Mouse (Mus musculus) heart, embryonic 16.5 days (tissue): ENCODE results near the gene B9d1. TPM values are rescaled to one million over a fixed set of nuclear protein-coding genes. Genes with fewer than 3 reads are reported as not detected.

Experiments
- ATAC-seq: fragments of 200-750 bp; cut with Nextera tagmentation; replicated peaks from 2 replicates; pipeline ENCODE4 v1.8.0; 2017; ENCODE audit warnings: moderate number of reproducible peaks; ENCODE audit not compliant: insufficient read depth, low FRiP score; ENCODE audit errors: extremely low read depth
- H3K27ac ChIP-seq: fragments of 300-500 bp; sonication (generic); 2 replicates; pipeline ENCODE4 v1.5.1; 2014; ENCODE audit warnings: mild to moderate bottlenecking, low read length, control low read depth, moderate library complexity
- H3K27me3 ChIP-seq: fragments of 300-500 bp; sonication (generic); 2 replicates; pipeline ENCODE4 v1.6.1; 2014; ENCODE audit warnings: low read length, mixed read lengths; ENCODE audit not compliant: control insufficient read depth, insufficient read depth
- H3K36me3 ChIP-seq: fragments of 300-500 bp; sonication (generic); 2 replicates; pipeline ENCODE4 v1.6.1; 2014; ENCODE audit not compliant: control insufficient read depth, insufficient read depth
- H3K4me1 ChIP-seq: fragments of 300-500 bp; sonication (generic); 2 replicates; pipeline ENCODE4 v1.6.1; 2014; ENCODE audit warnings: low read length, mixed read lengths; ENCODE audit not compliant: control insufficient read depth, insufficient read depth
- H3K4me2 ChIP-seq: fragments of 300-500 bp; sonication (generic); 2 replicates; pipeline ENCODE4 v1.6.1; 2014; ENCODE audit warnings: low read depth, mild to moderate bottlenecking, control low read depth, low read length
- H3K4me3 ChIP-seq: fragments of 300-500 bp; sonication (generic); 2 replicates; pipeline ENCODE4 v1.5.1; 2014; ENCODE audit warnings: mild to moderate bottlenecking, control low read depth, low read length
- H3K9ac ChIP-seq: fragments of 300-500 bp; sonication (generic); 2 replicates; pipeline ENCODE4 v1.6.1; 2014; ENCODE audit warnings: low read length, control low read depth
- H3K9me3 ChIP-seq: fragments of 300-500 bp; sonication (generic); replicated peaks from 2 replicates; pipeline ENCODE4 v1.6.1; 2016; ENCODE audit warnings: low read length; ENCODE audit not compliant: control insufficient read depth
- WGBS: fragments of 180-500 bp; shearing (Covaris S2); extraction: QIAGEN DNeasy Blood & Tissue Kit; methylation state at CpG from one replicate; pipeline ENCODE4 v1.1.7; 2014; 5-methylcytosine and 5-hydroxymethylcytosine counted together
- polyA plus RNA-seq: library from polyadenylated mRNA; unstranded; fragments of >200 nt; fragmentation: Nextera tagmentation; extraction: Ambion mirVana; gene quantifications from 2 replicates; pipeline ENCODE4 v1.2.1, GENCODE M21; 2015

Gene B9d1
- polyA plus RNA-seq, 1 experiment from 2014 or later, result 11.6 TPM

- ATAC-seq, result no peak
- Histone ChIP-seq H3K36me3 (no peaks in the 10 kb centered on the region), H3K27me3 (no peaks in the 10 kb centered on the region), H3K9me3 (no peaks in the 10 kb centered on the region), H3K4me3 (no peak overlapping the region), H3K9ac (no peak overlapping the region), H3K4me1 (no peaks in the 10 kb centered on the region), H3K4me2 (no peak overlapping the region), H3K27ac (no peak overlapping the region)
- WGBS, result 86% methylated on average over 4 of the region's 4 CpGs
These were observed 26.2 kb upstream of the B9d1 start for GRCm38 (mm10) chr11:61478788-61479187.

- H3K9ac ChIP-seq, result no peak overlapping the region
- H3K4me2 ChIP-seq, result no peak overlapping the region
- no peak for ATAC-seq
- H3K36me3 ChIP-seq, result no peaks in the 10 kb centered on the region
- H3K27ac ChIP-seq, result no peak overlapping the region
- H3K4me3 ChIP-seq, result no peak overlapping the region
- 61% methylated on average over 9 of the region's 9 CpGs for WGBS
- no peaks in the 10 kb centered on the region for H3K9me3 ChIP-seq
- H3K27me3 ChIP-seq, result no peaks in the 10 kb centered on the region
- no peaks in the 10 kb centered on the region; the same call in 1 of the 2 replicates for H3K4me1 ChIP-seq
These were observed 23.5 kb upstream of the B9d1 start for GRCm38 (mm10) chr11:61481239-61482090.

DNA sequence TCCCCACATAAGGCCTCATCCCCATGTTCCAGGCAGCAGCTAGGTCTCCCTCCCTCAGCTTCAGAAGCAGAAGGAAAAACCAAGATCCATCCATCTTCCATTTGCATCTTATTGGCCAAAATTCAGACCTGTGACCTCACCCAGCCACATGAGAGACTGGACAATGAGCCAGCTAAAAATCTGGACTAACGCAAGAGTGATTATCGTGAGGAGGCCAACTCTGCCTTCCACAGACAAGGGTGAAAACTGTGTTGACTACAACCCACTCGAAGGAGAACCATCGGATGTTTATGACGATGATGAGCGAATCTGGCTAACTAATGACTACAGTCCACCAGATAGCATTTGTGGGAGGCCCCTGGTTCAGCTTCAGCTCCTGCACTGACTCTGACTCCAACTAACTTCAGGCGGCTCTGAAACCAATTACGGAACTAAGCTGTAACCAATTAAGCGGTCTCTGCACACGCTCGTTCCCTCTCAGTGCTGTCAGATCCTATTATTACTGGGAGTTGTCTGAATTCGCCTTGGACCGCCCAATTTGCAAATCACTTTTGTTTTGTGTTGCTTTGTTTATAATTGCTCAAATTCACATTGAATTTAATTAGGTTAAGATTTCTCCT is 21.6 kb upstream of the B9d1 start:
- Histone ChIP-seq H3K9me3 (no peaks in the 10 kb centered on the region), H3K27me3 (no peaks in the 10 kb centered on the region), H3K4me1 (peaks cover 10% of the 10 kb centered on the region), H3K9ac (no peak overlapping the region), H3K36me3 (no peaks in the 10 kb centered on the region), H3K4me2 (no peak overlapping the region), H3K27ac (no peak overlapping the region), H3K4me3 (no peak overlapping the region)
- WGBS, result 85% methylated on average over 13 of the region's 13 CpGs
- ATAC-seq, result no peak

GRCm38 (mm10) chr11:61484256-61484612 is 20.7 kb upstream of the B9d1 start:
- H3K27me3 ChIP-seq, result no peaks in the 10 kb centered on the region
- ATAC-seq, result no peak
- peak overlapping the region; percentile 45; the same call in 1 of the 2 replicates for H3K9ac ChIP-seq
- peak overlapping the region; percentile 80 for H3K27ac ChIP-seq
- H3K9me3 ChIP-seq, result no peaks in the 10 kb centered on the region
- peaks cover under 1% of the 10 kb centered on the region; the same call in 1 of the 2 replicates for H3K36me3 ChIP-seq
- H3K4me2 ChIP-seq, result peak overlapping the region; percentile 36
- no peak overlapping the region for H3K4me3 ChIP-seq
- H3K4me1 ChIP-seq, result peaks cover 10% of the 10 kb centered on the region
- 29% methylated on average over 10 of the region's 10 CpGs for WGBS

DNA sequence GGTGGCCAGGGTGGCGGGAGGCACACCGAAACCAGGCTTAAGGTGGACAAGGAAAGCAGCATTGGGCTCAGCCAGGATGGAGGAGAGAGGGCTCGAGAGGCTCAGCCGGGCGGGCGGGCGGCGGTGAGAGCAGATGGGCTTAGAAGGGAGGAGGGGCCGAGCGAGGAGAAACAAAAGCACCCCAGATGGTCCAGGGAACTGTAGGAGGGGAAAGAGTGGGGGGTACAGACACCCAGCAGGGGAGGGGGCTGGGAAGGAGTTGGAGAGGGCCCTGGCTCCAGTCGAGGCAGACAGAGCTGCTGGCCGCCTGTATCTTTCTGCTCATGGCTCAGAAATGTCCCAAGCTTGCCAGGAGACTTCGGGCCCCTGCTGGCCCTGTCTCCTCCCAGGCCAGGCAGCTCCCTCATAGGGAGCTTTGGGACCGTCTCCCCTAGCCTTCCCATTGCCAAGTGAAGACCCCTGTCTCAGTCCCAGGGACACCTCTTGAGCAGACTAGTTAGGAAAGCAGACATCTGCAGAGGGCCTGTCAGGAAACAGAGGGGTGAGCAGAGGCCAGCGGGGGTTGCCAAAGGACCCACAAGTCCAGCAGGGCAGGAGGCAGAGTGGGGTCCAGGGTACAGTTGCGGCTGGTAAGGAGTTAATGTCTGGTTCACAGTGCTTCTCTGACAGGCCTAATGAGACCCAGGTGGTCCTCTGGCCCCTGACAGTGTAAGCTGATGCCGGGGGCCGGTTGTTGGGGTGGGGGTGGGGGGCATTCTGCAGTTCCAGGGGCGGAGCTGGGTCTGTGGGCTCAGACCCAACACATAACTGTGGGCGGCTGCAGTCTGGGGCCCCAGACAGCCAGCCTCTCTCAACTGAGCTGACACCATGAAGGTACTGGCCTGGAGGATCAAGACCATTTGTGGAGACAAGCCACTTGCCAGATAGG is 20.1 kb upstream of the B9d1 start, which contains the start of gene Mfap4:
Mfap4 (plus strand) TSS at position 819 of the 928 bp plus-strand sequence.
- Histone ChIP-seq H3K27ac (peak within 1 kb of the TSS; percentile 80), H3K9ac (peak within 1 kb of the TSS; percentile 63), H3K4me2 (peak within 1 kb of the TSS; percentile 46), H3K9me3 (no peaks in the 10 kb centered on the region), H3K27me3 (no peaks in the 10 kb centered on the region), H3K4me1 (peaks cover 10% of the 10 kb centered on the region), H3K36me3 (peaks cover 6% of the 10 kb centered on the region; the same call in 1 of the 2 replicates), H3K4me3 (peak within 1 kb of the TSS; percentile 44)
- ATAC-seq, result peak; percentile 67
- 23% methylated on average over 20 of the region's 20 CpGs for WGBS

GRCm38 (mm10) chr11:61485541-61486457 is 19.1 kb upstream of the B9d1 start:
- H3K4me1 ChIP-seq, result peaks cover 10% of the 10 kb centered on the region
- no peak for ATAC-seq
- peak overlapping the region; percentile 46 for H3K4me2 ChIP-seq

GRCm38 (mm10) chr11:61486458-61487219 is 18.3 kb upstream of the B9d1 start:
- Histone ChIP-seq H3K36me3 (peaks cover 21% of the 10 kb centered on the region), H3K9me3 (no peaks in the 10 kb centered on the region), H3K9ac (peak overlapping the region; percentile 39; the same call in 1 of the 2 replicates), H3K4me2 (peak overlapping the region; percentile 46), H3K4me1 (peaks cover 10% of the 10 kb centered on the region), H3K4me3 (peak overlapping the region; percentile 44), H3K27me3 (no peaks in the 10 kb centered on the region), H3K27ac (peak overlapping the region; percentile 57)
- no peak for ATAC-seq
- WGBS, result 78% methylated on average over 14 of the region's 14 CpGs

More at GRCm38 (mm10) chr11:61485541-61486457, 19.1 kb upstream of the B9d1 start:
- Histone ChIP-seq H3K9ac (peak overlapping the region; percentile 63), H3K27me3 (no peaks in the 10 kb centered on the region), H3K27ac (peak overlapping the region; percentile 57), H3K4me3 (peak overlapping the region; percentile 44), H3K36me3 (peaks cover 13% of the 10 kb centered on the region), H3K9me3 (no peaks in the 10 kb centered on the region)
- 55% methylated on average over 22 of the region's 22 CpGs for WGBS
